Mouse (Mus musculus): ENCODE results near the gene Ascl4. TPM values are rescaled to one million over a fixed set of nuclear protein-coding genes. Genes with fewer than 3 reads are reported as not detected.

Gene Ascl4
- polyA plus RNA-seq, 1 experiment from 2014 or later: 0.43 TPM

DNA sequence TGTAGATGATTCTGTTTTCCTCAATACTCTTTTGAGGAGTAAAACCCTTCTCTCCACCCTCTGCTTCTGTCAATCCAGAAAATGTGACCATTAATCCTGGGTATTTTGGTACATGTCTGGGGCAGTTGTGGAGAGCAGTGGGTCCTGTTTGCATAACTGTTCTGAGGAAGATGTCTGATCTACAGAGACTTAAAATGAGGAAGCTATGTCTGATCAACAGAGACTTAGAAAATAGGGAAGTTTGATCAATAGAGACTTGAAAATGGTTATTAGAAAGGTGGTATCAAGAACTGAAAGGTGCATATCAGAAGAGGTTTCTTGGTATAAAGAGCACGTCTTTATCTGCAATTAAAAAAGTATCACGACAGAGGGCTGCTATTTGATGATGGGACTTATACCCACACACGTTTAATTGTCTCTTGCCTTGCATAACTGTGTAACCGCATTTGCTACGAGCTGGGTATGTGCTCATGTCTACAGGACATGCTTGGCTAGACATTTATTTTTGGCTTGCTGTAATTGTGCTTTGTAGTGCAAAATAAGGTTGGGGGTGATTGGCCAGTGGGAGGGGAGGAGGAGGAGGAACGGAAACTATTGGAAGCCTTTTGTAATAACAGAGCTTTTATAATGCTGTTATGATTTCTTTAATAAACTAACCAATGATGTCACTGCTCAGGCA is 24.4 kb downstream of the Ascl4 start:
- no peak overlapping the region for H3K9ac ChIP-seq (replicated peaks; ENCODE audit: low read depth, low read length)
- peaks cover 25% of the 10 kb centered on the region for H3K36me3 ChIP-seq (ENCODE audit: control insufficient read depth, insufficient read depth)
- H3K9me3 ChIP-seq (ENCODE audit: control insufficient read depth, low read length): no peaks in the 10 kb centered on the region
- H3K27ac ChIP-seq (ENCODE audit: low read length): no peak overlapping the region
- 85% methylated on average over 6 of the region's 6 CpGs for WGBS
- no peak overlapping the region for H3K4me3 ChIP-seq (replicated peaks; ENCODE audit: low read length)
- no peak overlapping the region for H3K4me2 ChIP-seq (ENCODE audit: low read length)
- ATAC-seq: no peak
- no peaks in the 10 kb centered on the region for H3K27me3 ChIP-seq (replicated peaks; ENCODE audit: control insufficient read depth, insufficient read depth, low read length)
- peaks cover 7% of the 10 kb centered on the region for H3K4me1 ChIP-seq (replicated peaks; ENCODE audit: control insufficient read depth, insufficient read depth, low read length)

DNA sequence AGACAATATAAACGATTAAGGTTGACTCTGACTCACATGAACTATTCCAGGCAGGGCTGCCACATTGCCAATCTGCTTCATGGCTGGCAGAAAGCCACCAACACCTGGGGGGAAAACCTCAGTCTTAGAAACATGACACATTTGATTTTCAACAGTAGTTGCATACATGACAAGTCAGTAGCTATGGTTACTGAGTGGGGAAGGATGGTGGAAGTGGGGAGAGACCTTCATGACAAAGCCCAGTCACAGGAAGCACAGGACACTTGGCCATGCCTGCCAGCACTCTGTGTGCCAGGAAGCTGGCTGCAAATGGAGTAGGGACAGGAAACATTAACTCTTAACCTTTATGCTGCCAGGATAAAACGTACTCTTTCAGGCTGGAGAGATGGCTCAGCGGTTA is 25.9 kb downstream of the Ascl4 start:
- no peaks in the 10 kb centered on the region for H3K27me3 ChIP-seq (replicated peaks; ENCODE audit: control insufficient read depth, insufficient read depth, low read length)
- no peak for ATAC-seq
- H3K36me3 ChIP-seq (ENCODE audit: control insufficient read depth, insufficient read depth): peaks cover 22% of the 10 kb centered on the region
- no peak overlapping the region for H3K4me3 ChIP-seq (replicated peaks; ENCODE audit: low read length)
- WGBS: 83% methylated on average over 3 of the region's 3 CpGs
- H3K9ac ChIP-seq (replicated peaks; ENCODE audit: low read depth, low read length): no peak overlapping the region
- H3K4me1 ChIP-seq (replicated peaks; ENCODE audit: control insufficient read depth, insufficient read depth, low read length): peaks cover 7% of the 10 kb centered on the region
- no peak overlapping the region for H3K27ac ChIP-seq (ENCODE audit: low read length)
- H3K4me2 ChIP-seq (ENCODE audit: low read length): no peak overlapping the region
- H3K9me3 ChIP-seq (ENCODE audit: control insufficient read depth, low read length): no peaks in the 10 kb centered on the region

GRCm38 (mm10) chr10:85954429-85954828 is 26.9 kb downstream of the Ascl4 start:
- no peak for ATAC-seq
- 86% methylated on average over 2 of the region's 2 CpGs for WGBS

GRCm38 (mm10) chr10:85956871-85957419 is 29.5 kb downstream of the Ascl4 start:
- H3K27ac ChIP-seq (ENCODE audit: low read length): peak overlapping the region; percentile 67; the same call in 1 of the 2 replicates
- WGBS: 6% methylated on average over 20 of the region's 20 CpGs
- H3K4me2 ChIP-seq (ENCODE audit: low read length): peak overlapping the region; percentile 96
- ATAC-seq: 0 out of 2 replicates have a peak, but pooled peaks have one; percentile 9
- no peaks in the 10 kb centered on the region for H3K9me3 ChIP-seq (ENCODE audit: control insufficient read depth, low read length)
- peak overlapping the region; percentile 90 for H3K9ac ChIP-seq (replicated peaks; ENCODE audit: low read depth, low read length)
- no peaks in the 10 kb centered on the region; the same call in 1 of the 2 replicates for H3K27me3 ChIP-seq (replicated peaks; ENCODE audit: control insufficient read depth, insufficient read depth, low read length)
- H3K4me3 ChIP-seq (replicated peaks; ENCODE audit: low read length): peak overlapping the region; percentile 99
- peaks cover 7% of the 10 kb centered on the region; the same call in 1 of the 2 replicates for H3K36me3 ChIP-seq (ENCODE audit: control insufficient read depth, insufficient read depth)
- peaks cover 7% of the 10 kb centered on the region for H3K4me1 ChIP-seq (replicated peaks; ENCODE audit: control insufficient read depth, insufficient read depth, low read length)

More at GRCm38 (mm10) chr10:85954429-85954828, 26.9 kb downstream of the Ascl4 start:
- Histone ChIP-seq H3K4me1 (replicated peaks; ENCODE audit: control insufficient read depth, insufficient read depth, low read length) (peaks cover 7% of the 10 kb centered on the region), H3K4me2 (ENCODE audit: low read length) (no peak overlapping the region), H3K27me3 (replicated peaks; ENCODE audit: control insufficient read depth, insufficient read depth, low read length) (no peaks in the 10 kb centered on the region; the same call in 1 of the 2 replicates), H3K9me3 (ENCODE audit: control insufficient read depth, low read length) (no peaks in the 10 kb centered on the region), H3K4me3 (replicated peaks; ENCODE audit: low read length) (no peak overlapping the region), H3K9ac (replicated peaks; ENCODE audit: low read depth, low read length) (no peak overlapping the region), H3K36me3 (ENCODE audit: control insufficient read depth, insufficient read depth) (peaks cover 18% of the 10 kb centered on the region), H3K27ac (ENCODE audit: low read length) (no peak overlapping the region)

DNA sequence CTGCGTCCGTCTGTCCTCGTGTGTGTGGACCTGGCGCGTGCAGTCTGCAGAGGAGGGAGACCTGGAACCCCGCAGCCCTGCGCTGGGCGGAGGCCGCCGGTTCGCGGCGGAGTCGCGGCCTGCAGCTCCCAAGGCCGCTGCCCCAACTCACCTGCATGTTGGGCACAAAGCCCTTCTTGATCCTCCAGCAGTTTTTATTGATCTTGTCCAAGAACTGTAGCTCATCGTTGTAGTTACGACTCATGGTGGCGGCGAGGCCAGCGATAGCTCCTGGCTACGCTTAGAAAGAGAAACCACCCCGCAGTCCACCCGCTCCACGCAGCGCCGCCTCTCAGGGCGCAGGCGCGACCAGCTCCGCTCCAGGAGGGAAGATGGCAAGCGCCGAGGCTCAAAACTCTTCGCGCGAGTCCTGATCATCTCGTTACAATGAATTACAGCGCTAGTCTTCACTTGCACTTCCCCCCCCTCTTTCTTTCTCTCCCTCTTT is 30.0 kb downstream of the Ascl4 start, which contains the start of gene Rtcb:
Rtcb (minus strand) TSS at position 360 of the 487 bp plus-strand sequence.
- peak within 1 kb of the TSS; percentile 99 for H3K4me3 ChIP-seq (replicated peaks; ENCODE audit: low read length)
- peaks cover 7% of the 10 kb centered on the region; the same call in 1 of the 2 replicates for H3K36me3 ChIP-seq (ENCODE audit: control insufficient read depth, insufficient read depth)
- whole genome bisulfite sequencing: under 1% methylated on average over 38 of the region's 38 CpGs
- peak within 1 kb of the TSS; percentile 67 for H3K27ac ChIP-seq (ENCODE audit: low read length)
- H3K27me3 ChIP-seq (replicated peaks; ENCODE audit: control insufficient read depth, insufficient read depth, low read length): no peaks in the 10 kb centered on the region; the same call in 1 of the 2 replicates
- peak; percentile 96 for ATAC-seq
- no peaks in the 10 kb centered on the region for H3K9me3 ChIP-seq (ENCODE audit: control insufficient read depth, low read length)
- H3K4me2 ChIP-seq (ENCODE audit: low read length): peak within 1 kb of the TSS; percentile 96
- peaks cover 7% of the 10 kb centered on the region for H3K4me1 ChIP-seq (replicated peaks; ENCODE audit: control insufficient read depth, insufficient read depth, low read length)
- peak within 1 kb of the TSS; percentile 90 for H3K9ac ChIP-seq (replicated peaks; ENCODE audit: low read depth, low read length)

- Histone ChIP-seq H3K4me2 (ENCODE audit: low read length) (no peak overlapping the region), H3K4me3 (replicated peaks; ENCODE audit: low read length) (no peak overlapping the region), H3K36me3 (ENCODE audit: control insufficient read depth, insufficient read depth) (no peaks in the 10 kb centered on the region), H3K27me3 (replicated peaks; ENCODE audit: control insufficient read depth, insufficient read depth, low read length) (no peaks in the 10 kb centered on the region; the same call in 1 of the 2 replicates), H3K4me1 (replicated peaks; ENCODE audit: control insufficient read depth, insufficient read depth, low read length) (no peaks in the 10 kb centered on the region), H3K27ac (ENCODE audit: low read length) (no peak overlapping the region), H3K9ac (replicated peaks; ENCODE audit: low read depth, low read length) (no peak overlapping the region), H3K9me3 (ENCODE audit: control insufficient read depth, low read length) (no peaks in the 10 kb centered on the region)
- 73% methylated on average over 9 of the region's 9 CpGs for WGBS
- no peak for ATAC-seq
Observed at GRCm38 (mm10) chr10:85962897-85963296, 35.4 kb downstream of the Ascl4 start.

- H3K27ac ChIP-seq (ENCODE audit: low read length): no peak overlapping the region
- no peaks in the 10 kb centered on the region for H3K9me3 ChIP-seq (ENCODE audit: control insufficient read depth, low read length)
- no peak overlapping the region for H3K4me2 ChIP-seq (ENCODE audit: low read length)
- H3K4me3 ChIP-seq (replicated peaks; ENCODE audit: low read length): no peak overlapping the region
- 91% methylated on average over 7 of the region's 7 CpGs for WGBS
- no peaks in the 10 kb centered on the region for H3K4me1 ChIP-seq (replicated peaks; ENCODE audit: control insufficient read depth, insufficient read depth, low read length)
- no peaks in the 10 kb centered on the region; the same call in 1 of the 2 replicates for H3K27me3 ChIP-seq (replicated peaks; ENCODE audit: control insufficient read depth, insufficient read depth, low read length)
- ATAC-seq: no peak
- H3K9ac ChIP-seq (replicated peaks; ENCODE audit: low read depth, low read length): no peak overlapping the region
- no peaks in the 10 kb centered on the region for H3K36me3 ChIP-seq (ENCODE audit: control insufficient read depth, insufficient read depth)
Observed at GRCm38 (mm10) chr10:85964316-85964715, 36.8 kb downstream of the Ascl4 start.

- WGBS: 65% methylated on average over 2 of the region's 2 CpGs
- Histone ChIP-seq H3K4me3 (replicated peaks; ENCODE audit: low read length) (no peak overlapping the region), H3K27ac (ENCODE audit: low read length) (no peak overlapping the region), H3K9me3 (ENCODE audit: control insufficient read depth, low read length) (no peaks in the 10 kb centered on the region), H3K4me2 (ENCODE audit: low read length) (no peak overlapping the region), H3K27me3 (replicated peaks; ENCODE audit: control insufficient read depth, insufficient read depth, low read length) (no peaks in the 10 kb centered on the region; the same call in 1 of the 2 replicates), H3K9ac (replicated peaks; ENCODE audit: low read depth, low read length) (no peak overlapping the region), H3K36me3 (ENCODE audit: control insufficient read depth, insufficient read depth) (no peaks in the 10 kb centered on the region), H3K4me1 (replicated peaks; ENCODE audit: control insufficient read depth, insufficient read depth, low read length) (no peaks in the 10 kb centered on the region)
- ATAC-seq: no peak
Observed at GRCm38 (mm10) chr10:85966476-85966875, 39.0 kb downstream of the Ascl4 start.

DNA sequence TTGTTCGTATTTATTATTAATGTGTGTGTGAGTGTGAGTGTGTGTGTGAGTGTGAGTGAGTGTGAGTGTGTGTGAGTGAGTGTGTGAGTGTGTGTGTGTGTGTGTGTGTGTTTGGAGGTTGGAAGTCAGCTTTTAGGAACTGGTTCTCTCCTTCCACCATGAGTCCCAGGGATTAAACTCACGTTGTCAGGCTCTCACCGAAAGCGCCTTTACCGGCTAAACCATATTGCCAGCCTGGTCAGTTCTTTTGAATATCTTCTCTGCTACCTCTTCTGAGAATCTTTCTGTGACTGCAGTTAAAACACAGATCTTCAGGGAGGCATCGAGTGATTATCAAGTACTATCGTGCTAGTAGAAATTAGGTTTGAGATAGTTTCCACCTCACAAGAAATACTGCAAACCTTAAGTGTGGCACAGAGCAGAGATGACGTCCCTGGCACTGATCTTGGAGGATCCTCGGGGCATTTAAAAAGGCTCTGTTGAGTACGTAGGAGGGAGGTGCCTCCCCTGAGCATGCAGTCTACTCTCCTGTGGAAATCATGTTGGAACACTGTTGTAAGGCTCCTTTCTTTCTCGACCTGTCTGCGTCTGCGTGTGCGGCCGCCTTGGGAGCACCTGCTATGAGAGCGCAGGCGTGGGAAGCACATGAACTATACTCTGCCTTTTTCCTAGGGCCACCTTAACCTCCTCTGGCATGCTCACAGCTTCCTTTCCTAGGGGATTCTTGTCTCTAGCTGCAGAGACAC is 40.1 kb downstream of the Ascl4 start:
- H3K4me2 ChIP-seq (ENCODE audit: low read length): no peak overlapping the region
- no peak overlapping the region for H3K4me3 ChIP-seq (replicated peaks; ENCODE audit: low read length)
- WGBS: 63% methylated on average over 17 of the region's 17 CpGs
- H3K9ac ChIP-seq (replicated peaks; ENCODE audit: low read depth, low read length): 0 out of 2 replicates have a peak overlapping the region, but pooled peaks have one; percentile 4
- H3K27ac ChIP-seq (ENCODE audit: low read length): no peak overlapping the region
- no peaks in the 10 kb centered on the region; the same call in 1 of the 2 replicates for H3K27me3 ChIP-seq (replicated peaks; ENCODE audit: control insufficient read depth, insufficient read depth, low read length)
- no peak for ATAC-seq
- no peaks in the 10 kb centered on the region for H3K9me3 ChIP-seq (ENCODE audit: control insufficient read depth, low read length)
- H3K4me1 ChIP-seq (replicated peaks; ENCODE audit: control insufficient read depth, insufficient read depth, low read length): no peaks in the 10 kb centered on the region
- H3K36me3 ChIP-seq (ENCODE audit: control insufficient read depth, insufficient read depth): no peaks in the 10 kb centered on the region
